Mouse (Mus musculus): ENCODE measurements at regions not wholly inside any gene's neighbourhood (a gene's known extent, or its start where the extent isn't known, plus 50 kb on each side); places are given as distances from the start of the nearest gene placed in this dataset.
A peak's percentile ranks its signal among the peaks of the same experiment; 100 is the strongest.
"Not testable (repeated sequence)": the region's sequence is repeated elsewhere in the genome, so short reads cannot be mapped to it uniquely, and the experiment has no call there.

GRCm38 (mm10) chr3:138609749-138610148 is 83.8 kb downstream of the Eif4e start:
- no peak for DNase-seq

- no peak for DNase-seq
Observed at GRCm38 (mm10) chr3:138612884-138613653, 87.1 kb downstream of the Eif4e start.

GRCm38 (mm10) chr3:138613680-138614079 is 87.7 kb downstream of the Eif4e start:
- no peak for DNase-seq

- DNase-seq = no peak
Observed at GRCm38 (mm10) chr3:138614899-138615298, 88.9 kb downstream of the Eif4e start.

GRCm38 (mm10) chr3:138620263-138620662 is 94.3 kb downstream of the Eif4e start:
- DNase-seq = no peak

GRCm38 (mm10) chr3:138624128-138624527 is 98.1 kb downstream of the Eif4e start:
- no peak for DNase-seq

DNA sequence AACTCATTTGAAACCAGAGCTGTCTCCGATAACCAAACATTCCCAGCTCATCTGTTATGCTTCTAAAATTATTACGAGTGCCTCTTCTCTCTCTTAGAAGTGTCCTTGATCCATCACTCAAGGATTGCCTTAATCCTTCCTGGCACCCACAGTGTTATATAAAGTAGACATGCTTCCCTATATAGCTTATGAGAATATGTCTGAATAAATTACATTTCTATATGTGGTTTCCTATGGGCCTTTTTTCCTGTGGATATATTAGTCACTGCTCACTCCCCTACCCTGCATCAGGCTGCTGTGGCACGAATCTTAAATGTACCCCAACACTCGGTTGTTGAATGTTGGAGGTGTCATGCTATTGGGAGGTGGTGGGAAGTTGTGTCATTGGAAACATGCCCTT is 100.3 kb downstream of the Eif4e start:
- DNase-seq = no peak

GRCm38 (mm10) chr3:138630231-138630630 is 104.3 kb downstream of the Eif4e start:
- no peak for DNase-seq

- no peak for DNase-seq
Observed at GRCm38 (mm10) chr3:138632086-138632485, 106.1 kb downstream of the Eif4e start.

DNA sequence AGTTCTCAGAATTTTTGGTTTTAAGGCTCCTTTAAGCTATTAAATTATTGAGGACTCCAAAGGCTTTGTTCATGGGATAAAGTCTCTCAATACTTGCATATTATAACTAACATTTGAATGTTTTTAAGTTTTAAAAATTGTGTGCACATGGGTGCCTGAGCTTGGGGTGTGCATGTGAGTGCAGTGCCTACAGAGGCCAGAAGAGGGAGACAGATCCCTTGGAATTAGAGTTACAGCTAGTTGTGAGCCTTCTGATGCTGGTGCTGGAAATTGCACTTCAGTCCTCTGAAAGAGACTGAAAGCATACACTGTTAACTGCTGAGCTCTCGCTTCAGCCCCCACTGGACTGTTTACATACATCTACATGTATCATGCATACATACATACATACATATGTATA is 100.0 kb upstream of the Tspan5 start:
- DNase-seq = no peak

DNA sequence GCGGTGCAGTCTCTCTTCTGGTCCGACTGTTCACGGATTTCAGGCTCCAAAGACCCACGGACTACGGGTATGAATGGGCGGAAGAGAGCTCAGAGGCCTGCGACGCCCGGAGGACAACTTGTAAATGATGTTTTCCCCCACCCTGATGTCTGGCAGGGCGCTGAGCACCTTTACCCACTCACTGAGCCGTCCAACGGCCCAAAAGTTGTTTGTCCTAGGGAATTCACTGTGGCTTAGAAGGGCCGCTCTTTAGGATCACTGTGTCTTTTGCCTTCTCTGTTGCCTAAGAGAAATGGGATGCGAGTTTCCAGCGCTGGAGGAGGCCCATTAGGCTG is 98.1 kb upstream of the Tspan5 start:
- no peak for DNase-seq

DNA sequence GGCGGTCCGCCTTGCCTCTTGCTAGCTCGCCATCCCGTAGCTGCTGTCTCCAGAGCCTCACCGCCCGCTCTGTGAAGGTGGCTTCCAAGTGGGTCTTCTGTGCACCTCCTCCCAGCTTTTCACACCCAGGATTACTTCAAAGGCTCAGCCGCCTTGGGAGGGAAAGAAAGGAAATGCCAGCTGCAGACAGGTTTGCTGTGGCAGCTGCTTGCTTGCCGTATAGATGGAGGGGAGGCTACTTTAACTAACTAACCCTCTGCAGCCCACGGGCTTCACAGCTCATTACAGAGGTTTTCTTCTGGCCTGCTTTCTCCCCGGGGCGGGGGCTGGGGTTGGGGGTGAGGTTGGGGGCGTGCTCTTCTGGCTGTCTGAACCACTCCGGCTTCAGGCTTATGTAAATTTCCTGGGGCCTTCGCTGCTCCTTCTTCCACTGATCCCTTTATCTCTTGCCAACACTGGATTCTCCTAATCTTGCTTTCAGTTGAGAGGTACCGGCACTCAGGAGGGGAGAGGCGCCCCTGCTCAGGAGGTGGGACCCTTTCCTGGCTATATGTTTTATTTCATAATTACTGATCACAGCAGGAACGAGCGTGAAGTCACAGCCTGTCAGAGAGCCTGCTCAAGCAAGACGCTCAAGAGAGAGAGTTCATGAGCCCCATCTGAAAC is 97.6 kb upstream of the Tspan5 start:
- no peak for DNase-seq

DNA sequence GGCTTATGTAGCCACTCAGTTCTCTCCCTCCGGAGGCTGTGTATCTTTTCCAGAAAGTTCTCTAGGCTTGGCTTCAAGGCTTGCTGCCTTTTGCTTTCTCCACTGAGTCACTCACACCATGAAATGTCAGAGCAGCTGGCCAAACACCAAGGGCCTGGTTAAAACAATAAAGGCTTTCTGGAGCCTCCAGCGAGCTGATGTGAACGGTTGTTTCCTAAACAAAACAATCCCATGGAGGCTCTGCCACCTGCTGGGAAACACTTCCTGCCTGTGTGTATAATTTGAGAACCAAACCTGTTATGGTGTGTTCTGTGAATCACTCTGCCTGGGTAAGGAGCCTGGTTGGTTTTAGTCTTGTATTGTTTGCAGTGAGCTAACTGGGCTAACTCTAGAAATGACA is 96.7 kb upstream of the Tspan5 start:
- peak; percentile 23 for DNase-seq

DNA sequence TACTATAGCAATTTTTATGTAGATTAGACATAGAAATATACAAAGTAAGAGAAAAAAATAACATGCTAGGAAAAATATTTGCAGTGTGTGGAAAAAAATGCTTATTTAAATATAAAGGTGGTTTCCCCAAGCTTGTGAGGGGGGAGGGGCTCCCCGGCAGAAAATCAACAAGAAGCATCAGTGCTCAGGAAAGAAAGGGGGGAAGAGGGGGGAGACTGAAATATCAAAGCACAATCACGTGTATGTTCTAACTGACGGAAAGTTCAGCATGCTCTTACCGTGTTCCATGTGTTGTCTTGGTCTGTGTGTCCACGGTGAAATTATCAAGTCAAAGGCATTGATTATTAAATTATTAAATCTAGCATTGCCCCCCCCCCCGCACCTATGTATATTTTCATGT is 92.3 kb upstream of the Tspan5 start:
- no peak for DNase-seq

- not testable (repeated sequence) for DNase-seq
Observed at GRCm38 (mm10) chr3:138650671-138651070, 91.3 kb upstream of the Tspan5 start.

DNA sequence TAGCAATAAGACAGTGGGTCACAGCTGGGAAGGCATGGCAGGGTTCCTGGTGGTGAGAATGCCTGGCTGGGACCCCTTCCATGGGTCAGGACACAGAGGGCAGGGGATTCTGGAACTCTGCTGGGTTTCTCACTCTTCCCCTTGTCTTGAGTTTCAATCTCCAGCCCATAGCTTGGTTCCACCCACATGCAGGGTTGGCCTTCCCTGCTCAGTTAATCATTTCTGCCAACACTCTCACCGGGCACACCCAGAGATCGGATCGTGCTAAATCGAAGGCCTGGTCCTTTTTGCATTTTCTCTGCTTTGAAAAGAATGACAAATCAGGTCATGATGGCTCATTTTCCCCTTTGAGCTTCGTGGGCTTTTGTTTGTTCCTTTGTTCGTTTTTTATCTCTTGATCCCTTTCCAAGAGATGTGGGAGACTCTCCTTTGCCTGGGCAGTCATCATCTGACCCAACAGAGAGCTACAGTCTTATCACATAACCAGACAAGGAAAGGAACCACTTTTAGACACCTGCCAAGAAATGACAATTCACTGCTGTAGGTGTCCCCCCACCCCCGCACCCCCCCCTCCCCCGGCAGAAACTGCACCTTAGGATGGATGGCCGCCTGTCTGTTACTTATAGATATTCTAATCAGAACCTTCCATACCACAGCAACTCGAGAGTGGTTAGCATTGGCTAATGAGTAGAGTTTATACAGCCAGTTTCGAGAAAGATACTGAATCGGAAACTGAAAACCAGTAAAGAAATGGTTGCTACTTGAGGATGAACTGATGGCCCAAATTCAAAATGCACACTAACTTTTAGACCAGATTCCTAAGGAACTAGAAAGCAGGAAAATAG is 90.4 kb upstream of the Tspan5 start:
- DNase-seq = no peak

DNA sequence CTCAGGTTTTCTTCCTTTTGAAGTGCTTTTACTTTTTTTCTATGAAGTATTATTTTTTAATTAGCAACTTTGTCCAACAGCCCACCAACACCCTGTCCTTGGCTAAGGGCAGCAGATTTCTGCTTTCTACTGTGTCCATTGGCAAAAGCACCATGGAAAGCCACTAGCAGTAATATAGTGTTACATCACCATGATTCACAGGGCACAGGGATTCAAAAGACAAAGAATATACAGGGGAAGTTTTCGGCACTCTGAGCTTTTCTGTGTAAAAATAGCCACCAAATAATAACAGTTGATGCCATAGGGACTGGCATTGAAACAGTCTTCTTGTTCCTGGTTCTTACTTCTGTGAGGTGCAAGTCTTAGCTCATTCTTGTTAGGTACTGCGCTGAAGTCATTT is 89.8 kb upstream of the Tspan5 start:
- no peak for DNase-seq

GRCm38 (mm10) chr3:138652685-138653084 is 89.3 kb upstream of the Tspan5 start:
- no peak for DNase-seq

- DNase-seq = no peak
Observed at GRCm38 (mm10) chr3:138653549-138654246, 88.3 kb upstream of the Tspan5 start.

- no peak for DNase-seq
Observed at GRCm38 (mm10) chr3:138654610-138655371, 87.2 kb upstream of the Tspan5 start.

- no peak for DNase-seq
Observed at GRCm38 (mm10) chr3:138655479-138655878, 86.5 kb upstream of the Tspan5 start.

DNA sequence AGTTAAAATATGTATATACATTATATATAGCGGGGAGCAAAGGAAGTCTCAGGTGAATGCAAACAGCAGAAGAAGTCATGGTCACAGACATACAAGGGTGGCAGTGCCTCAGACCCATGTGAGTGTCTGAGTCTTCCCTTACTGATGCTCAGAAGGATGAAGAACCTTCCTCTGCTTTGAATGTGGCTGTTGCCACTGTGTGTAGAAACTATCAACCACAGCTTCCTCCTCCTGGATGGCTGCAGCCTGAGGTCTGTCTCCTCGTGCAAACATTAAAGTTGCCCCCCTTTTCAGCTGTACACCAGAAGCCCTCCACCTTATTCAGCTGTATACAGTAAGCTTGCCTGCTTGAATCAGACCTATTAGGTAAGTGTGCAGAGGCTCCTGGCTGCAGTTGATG is 79.4 kb upstream of the Tspan5 start:
- DNase-seq = no peak
